9 mouse cellular contexts compared by ENCODE assay signal in the genomic region with DNA sequence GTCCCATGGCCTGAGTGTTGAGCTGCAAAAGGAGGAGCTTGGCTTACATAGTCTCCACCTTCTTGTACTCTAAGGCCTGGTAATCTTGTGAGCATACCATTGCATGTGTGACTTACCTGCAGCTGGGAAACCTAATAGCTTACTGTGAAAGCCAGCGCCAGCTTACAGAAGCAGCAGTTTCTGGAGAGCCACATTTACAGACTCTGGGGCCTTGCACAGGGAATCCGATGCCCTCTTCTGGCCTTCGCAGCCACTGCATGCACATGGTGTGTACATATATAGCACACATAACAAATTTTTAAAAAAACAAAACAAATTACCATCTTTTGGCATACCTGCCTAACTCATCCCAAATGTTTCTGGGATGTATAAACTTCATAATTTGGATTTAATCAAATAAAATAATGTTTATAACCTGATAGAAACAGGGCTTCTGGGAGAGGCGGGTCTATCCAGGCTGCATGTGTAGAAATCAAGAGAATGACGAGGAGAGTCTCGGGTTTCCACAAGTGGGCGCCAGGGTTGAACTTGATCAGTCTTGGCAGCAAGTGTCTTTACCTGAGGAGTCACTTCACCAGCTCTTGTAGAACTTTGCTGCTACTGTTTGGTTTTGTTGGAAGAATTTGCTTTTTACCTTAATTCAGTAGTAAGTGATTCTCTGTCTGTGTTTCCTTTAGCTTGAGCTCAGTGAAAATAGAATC. TPM values are rescaled to one million over a fixed set of nuclear protein-coding genes. Genes with fewer than 3 reads are reported as not detected.
DNase-seq lines count a peak whose midpoint lies in the region; ATAC-seq lines count a peak whose summit lies in the region.
"Had no signal": no experiment of that assay in that cellular context is flagged by ENCODE, and none has a peak within 500 bp of the region (broad histone marks: within the 10 kb centered on the region; RNA-seq: fewer than 3 reads in every experiment).

No protein-coding gene starts in this region.

- H3K9me3 ChIP-seq in hindbrain, embryonic 10.5 days: no peaks in the 10 kb centered on the region
- H3K9me3 ChIP-seq in hindbrain, embryonic 16.5 days (ENCODE audit: control insufficient read depth, low read length): no peaks in the 10 kb centered on the region
- no peaks in the 10 kb centered on the region for H3K9me3 ChIP-seq in intestine, embryonic 15.5 days
- H3K9me3 ChIP-seq: limb, embryonic 12.5 days had no signal

- H3K9ac ChIP-seq in hindbrain, embryonic 16.5 days (ENCODE audit: low read depth, low read length): no peak overlapping the region
- no peak overlapping the region for H3K9ac ChIP-seq in intestine, embryonic 15.5 days
- H3K9ac ChIP-seq: limb, embryonic 12.5 days had no signal

- WGBS in hindbrain, embryonic 10.5 days: 87% methylated on average over 7 of the region's 7 CpGs
- 85% methylated on average over 7 of the region's 7 CpGs for WGBS in hindbrain, embryonic 16.5 days
- 84% methylated on average over 7 of the region's 7 CpGs for WGBS in intestine, embryonic 15.5 days

- H3K27me3 ChIP-seq in hindbrain, embryonic 10.5 days (ENCODE audit: insufficient read depth, poor library complexity, severe bottlenecking): no peaks in the 10 kb centered on the region
- H3K27me3 ChIP-seq in hindbrain, embryonic 16.5 days (replicated peaks; ENCODE audit: control insufficient read depth, insufficient read depth, low read length): no peaks in the 10 kb centered on the region
- H3K27me3 ChIP-seq in intestine, embryonic 15.5 days (replicated peaks): no peaks in the 10 kb centered on the region
- H3K27me3 ChIP-seq: limb, embryonic 12.5 days had no signal

- DNase-seq in hindbrain, embryonic 10.5 days (ENCODE audit: low spot score): peak; percentile 40
- peak; percentile 60 for DNase-seq in CD4-positive helper T cell, adult 2 months (ENCODE audit: low read depth, low spot score)
- peak; percentile 47 for DNase-seq in adrenal gland, postnatal 25 days
- no peak for DNase-seq in urinary bladder, postnatal 14 days (ENCODE audit: low spot score)

- H3K4me1 ChIP-seq in hindbrain, embryonic 10.5 days (replicated peaks): no peaks in the 10 kb centered on the region
- no peaks in the 10 kb centered on the region for H3K4me1 ChIP-seq in hindbrain, embryonic 16.5 days (ENCODE audit: control insufficient read depth, insufficient read depth, low read depth, low read length)
- H3K4me1 ChIP-seq in intestine, embryonic 15.5 days (replicated peaks): no peaks in the 10 kb centered on the region

- no peak overlapping the region for H3K27ac ChIP-seq in hindbrain, embryonic 10.5 days
- no peak overlapping the region for H3K27ac ChIP-seq in hindbrain, embryonic 16.5 days (ENCODE audit: low read depth, low read length)
- no peak overlapping the region for H3K27ac ChIP-seq in intestine, embryonic 15.5 days
- H3K27ac ChIP-seq: limb, embryonic 12.5 days had no signal

- no peak for ATAC-seq in hindbrain, embryonic 16.5 days
- peak; percentile 67; the same call in 1 of the 2 replicates for ATAC-seq in intestine, embryonic 15.5 days
- peak; percentile 90 for ATAC-seq in megakaryocyte progenitor cell, adult 5-6 weeks (replicated peaks; ENCODE audit: poor library complexity)
- ATAC-seq in activated CD4-positive, CD25-positive, alpha-beta regulatory T cell, adult 4 months: no peak

- H3K36me3 ChIP-seq in hindbrain, embryonic 10.5 days: peaks cover 96% of the 10 kb centered on the region
- H3K36me3 ChIP-seq in hindbrain, embryonic 16.5 days (ENCODE audit: control insufficient read depth, insufficient read depth, low read length): peaks cover 13% of the 10 kb centered on the region
- H3K36me3 ChIP-seq in intestine, embryonic 15.5 days: peaks cover 49% of the 10 kb centered on the region

- no peak overlapping the region for H3K4me2 ChIP-seq in hindbrain, embryonic 16.5 days (ENCODE audit: low read length)
- H3K4me2 ChIP-seq in intestine, embryonic 15.5 days (replicated peaks): no peak overlapping the region
- H3K4me2 ChIP-seq: limb, embryonic 12.5 days had no signal

- no peak overlapping the region for H3K4me3 ChIP-seq in hindbrain, embryonic 10.5 days
- H3K4me3 ChIP-seq in hindbrain, embryonic 16.5 days (ENCODE audit: low read length): no peak overlapping the region
- no peak overlapping the region for H3K4me3 ChIP-seq in intestine, embryonic 15.5 days (replicated peaks)
- H3K4me3 ChIP-seq: limb, embryonic 12.5 days had no signal

RNA-seq across cellular contexts. Expression of a gene that starts 12.6 kb away (rescaled TPM):
- 250 and 377 TPM in 2 replicates for polyA plus RNA-seq in hindbrain, embryonic 10.5 days (2016; fragmentation: Nextera tagmentation; extraction: Ambion mirVana)
- 72.5 and 82.4 TPM in 2 replicates for polyA plus RNA-seq in hindbrain, embryonic 16.5 days (2015; fragmentation: Nextera tagmentation; extraction: Ambion mirVana)
- total RNA-seq in adrenal gland, postnatal 25 days (2021): 140 and 161 TPM in 2 replicates
- polyA plus RNA-seq in intestine, embryonic 15.5 days (2015; fragmentation: Nextera tagmentation; extraction: Ambion mirVana): 260 and 262 TPM in 2 replicates
- total RNA-seq in megakaryocyte progenitor cell, adult 5-6 weeks (2015): 743 and 817 TPM in 2 replicates
- total RNA-seq in megakaryocyte progenitor cell, adult 5-6 weeks (2017): 148 and 191 TPM in 2 replicates
- polyA plus RNA-seq in activated CD4-positive, CD25-positive, alpha-beta regulatory T cell, adult 4 months (2017; shearing (Covaris generic)): 10 to 100 TPM; 55.1 to 55.3 TPM

RNA-seq across cellular contexts. Expression of a gene that starts 25.8 kb away (rescaled TPM):
- polyA plus RNA-seq in hindbrain, embryonic 10.5 days (2016; fragmentation: Nextera tagmentation; extraction: Ambion mirVana): 79.1 and 80.5 TPM in 2 replicates
- polyA plus RNA-seq in hindbrain, embryonic 16.5 days (2015; fragmentation: Nextera tagmentation; extraction: Ambion mirVana): 73.7 and 77.1 TPM in 2 replicates
- total RNA-seq in adrenal gland, postnatal 25 days (2021): 35.0 and 38.5 TPM in 2 replicates
- polyA plus RNA-seq in intestine, embryonic 15.5 days (2015; fragmentation: Nextera tagmentation; extraction: Ambion mirVana): 102 and 113 TPM in 2 replicates
- 71.5 and 73.9 TPM in 2 replicates for total RNA-seq in megakaryocyte progenitor cell, adult 5-6 weeks (2015)
- 83.3 and 84.5 TPM in 2 replicates for total RNA-seq in megakaryocyte progenitor cell, adult 5-6 weeks (2017)
- polyA plus RNA-seq in activated CD4-positive, CD25-positive, alpha-beta regulatory T cell, adult 4 months (2017; shearing (Covaris generic)): 10 to 100 TPM; 68.7 to 68.8 TPM

RNA-seq across cellular contexts. Expression of a gene that starts 50.0 kb away (rescaled TPM):
- 13.2 and 14.3 TPM in 2 replicates for polyA plus RNA-seq in hindbrain, embryonic 10.5 days (2016; fragmentation: Nextera tagmentation; extraction: Ambion mirVana)
- polyA plus RNA-seq in hindbrain, embryonic 16.5 days (2015; fragmentation: Nextera tagmentation; extraction: Ambion mirVana): 0.13 and 0.26 TPM in 2 replicates
- not detected in 2 replicates for total RNA-seq in adrenal gland, postnatal 25 days (2021)
- 4.8 and 6.4 TPM in 2 replicates for polyA plus RNA-seq in intestine, embryonic 15.5 days (2015; fragmentation: Nextera tagmentation; extraction: Ambion mirVana)
- 11.7 and 25.5 TPM in 2 replicates for total RNA-seq in megakaryocyte progenitor cell, adult 5-6 weeks (2015)
- 9.6 and 20.6 TPM in 2 replicates for total RNA-seq in megakaryocyte progenitor cell, adult 5-6 weeks (2017)
- polyA plus RNA-seq in activated CD4-positive, CD25-positive, alpha-beta regulatory T cell, adult 4 months (2017; shearing (Covaris generic)): 1 to 10 TPM in 1 of 2 experiments, under 1 TPM in 1; 0.93 to 2.7 TPM

Comparison
In these comparisons a context has a peak if more than half of its experiments do, and no peak if none do; other contexts are left out.
1. ATAC-seq: peak in intestine, embryonic 15.5 days (single experiment) and megakaryocyte progenitor cell, adult 5-6 weeks (single experiment); none in hindbrain, embryonic 16.5 days (single experiment) and activated CD4-positive, CD25-positive, alpha-beta regulatory T cell, adult 4 months (single experiment).